Mouse (Mus musculus) hindbrain, embryonic 15.5 days (tissue): ENCODE data around the gene Ntpcr. TPM values are rescaled to one million over a fixed set of nuclear protein-coding genes. Genes with fewer than 3 reads are reported as not detected.

Source experiments
- ATAC-seq: fragments of 200-750 bp; cut with Nextera tagmentation; 2 replicates; pipeline ENCODE4 v1.8.0; 2017; ENCODE audit warnings: low read depth, moderate number of reproducible peaks, moderate TSS enrichment; ENCODE audit not compliant: low FRiP score
- H3K27ac ChIP-seq: fragments of 300-500 bp; sonication (generic); replicated peaks from 2 replicates; pipeline ENCODE4 v1.5.1; 2015; ENCODE audit warnings: mild to moderate bottlenecking, inconsistent platforms
- H3K27me3 ChIP-seq: fragments of 300-500 bp; sonication (generic); 2 replicates; pipeline ENCODE4 v1.6.1; 2015; ENCODE audit warnings: control low read depth, inconsistent platforms
- H3K36me3 ChIP-seq: fragments of 300-500 bp; sonication (generic); 2 replicates; pipeline ENCODE4 v1.6.1; 2015; ENCODE audit warnings: control low read depth, inconsistent platforms
- H3K4me1 ChIP-seq: fragments of 300-500 bp; sonication (generic); replicated peaks from 2 replicates; pipeline ENCODE4 v1.6.1; 2015; ENCODE audit warnings: control low read depth, inconsistent platforms
- H3K4me2 ChIP-seq: fragments of 300-500 bp; sonication (generic); 2 replicates; pipeline ENCODE4 v1.6.1; 2015; ENCODE audit warnings: moderate library complexity, mild to moderate bottlenecking, inconsistent platforms
- H3K4me3 ChIP-seq: fragments of 300-500 bp; sonication (generic); 2 replicates; pipeline ENCODE4 v1.5.1; 2015; ENCODE audit warnings: mild to moderate bottlenecking, inconsistent platforms
- H3K9ac ChIP-seq: fragments of 300-500 bp; sonication (generic); 2 replicates; pipeline ENCODE4 v1.6.1; 2015; ENCODE audit warnings: inconsistent platforms
- H3K9me3 ChIP-seq: fragments of 300-500 bp; sonication (generic); 2 replicates; pipeline ENCODE4 v1.6.1; 2016; ENCODE audit warnings: control low read depth, inconsistent platforms
- WGBS: fragments of 180-500 bp; shearing (Covaris S2); methylation state at CpG from one replicate; pipeline ENCODE4 v1.1.7; 2015; 5-methylcytosine and 5-hydroxymethylcytosine counted together
- polyA plus RNA-seq: library from polyadenylated mRNA; unstranded; fragments of >200 nt; fragmentation: Nextera tagmentation; extraction: Ambion mirVana; gene quantifications from 2 replicates; pipeline ENCODE4 v1.2.1, GENCODE M21; 2015

The Ntpcr gene
- 32.6 and 33.7 TPM in 2 replicates for polyA plus RNA-seq

GRCm38 (mm10) chr8:125729746-125730145, at the start of gene Ntpcr:
Gene Ntpcr, plus strand, starts transcription at chr8:125729963.
- ATAC-seq, result no peak
- Histone ChIP-seq H3K27me3 (no peaks in the 10 kb centered on the region), H3K36me3 (no peaks in the 10 kb centered on the region), H3K4me1 (peaks cover 8% of the 10 kb centered on the region), H3K4me2 (no peak within 1 kb of the TSS), H3K9me3 (no peaks in the 10 kb centered on the region), H3K4me3 (no peak within 1 kb of the TSS), H3K9ac (no peak within 1 kb of the TSS), H3K27ac (no peak within 1 kb of the TSS)
- WGBS, result 82% methylated on average over 7 of the region's 7 CpGs

GRCm38 (mm10) chr8:125680851-125681408, 48.8 kb upstream of the Ntpcr start:
- Histone ChIP-seq H3K4me1 (peaks cover 18% of the 10 kb centered on the region), H3K27ac (no peak overlapping the region), H3K9me3 (no peaks in the 10 kb centered on the region), H3K4me3 (no peak overlapping the region), H3K36me3 (no peaks in the 10 kb centered on the region), H3K4me2 (no peak overlapping the region), H3K27me3 (no peaks in the 10 kb centered on the region), H3K9ac (no peak overlapping the region)
- ATAC-seq, result no peak
- 44% methylated on average over 8 of the region's 8 CpGs for WGBS

GRCm38 (mm10) chr8:125685216-125685760, 44.5 kb upstream of the Ntpcr start:
- H3K27me3 ChIP-seq, result no peaks in the 10 kb centered on the region
- no peak overlapping the region for H3K27ac ChIP-seq
- H3K4me2 ChIP-seq, result no peak overlapping the region
- H3K9ac ChIP-seq, result no peak overlapping the region
- peaks cover 17% of the 10 kb centered on the region; the same call in 1 of the 2 replicates for H3K4me1 ChIP-seq
- H3K9me3 ChIP-seq, result no peaks in the 10 kb centered on the region
- H3K36me3 ChIP-seq, result no peaks in the 10 kb centered on the region
- no peak for ATAC-seq
- no peak overlapping the region for H3K4me3 ChIP-seq
- 67% methylated on average over 6 of the region's 6 CpGs for WGBS

- WGBS, result 68% methylated on average over 9 of the region's 9 CpGs
- H3K4me2 ChIP-seq, result no peak overlapping the region
Observed at GRCm38 (mm10) chr8:125686221-125686865, 43.4 kb upstream of the Ntpcr start.

GRCm38 (mm10) chr8:125690166-125690915, 39.4 kb upstream of the Ntpcr start:
- Histone ChIP-seq H3K4me2 (no peak overlapping the region), H3K9me3 (no peaks in the 10 kb centered on the region), H3K4me1 (peaks cover 7% of the 10 kb centered on the region; the same call in 1 of the 2 replicates), H3K9ac (no peak overlapping the region), H3K27me3 (no peaks in the 10 kb centered on the region), H3K27ac (0 out of 2 replicates have a peak overlapping the region, but pooled peaks have one; percentile 30), H3K36me3 (no peaks in the 10 kb centered on the region), H3K4me3 (no peak overlapping the region)
- ATAC-seq, result peak; percentile 65; the same call in 1 of the 2 replicates
- 39% methylated on average over 15 of the region's 15 CpGs for WGBS

More at GRCm38 (mm10) chr8:125686221-125686865, 43.4 kb upstream of the Ntpcr start:
- no peaks in the 10 kb centered on the region for H3K36me3 ChIP-seq
- H3K4me1 ChIP-seq, result peaks cover 10% of the 10 kb centered on the region; the same call in 1 of the 2 replicates
- no peak overlapping the region for H3K27ac ChIP-seq
- no peaks in the 10 kb centered on the region for H3K9me3 ChIP-seq
- H3K9ac ChIP-seq, result no peak overlapping the region
- H3K4me3 ChIP-seq, result no peak overlapping the region
- no peak for ATAC-seq
- no peaks in the 10 kb centered on the region for H3K27me3 ChIP-seq

GRCm38 (mm10) chr8:125690961-125691360, 38.8 kb upstream of the Ntpcr start:
- no peak for ATAC-seq
- peaks cover 3% of the 10 kb centered on the region; the same call in 1 of the 2 replicates for H3K4me1 ChIP-seq
- no peak overlapping the region for H3K9ac ChIP-seq
- H3K9me3 ChIP-seq, result no peaks in the 10 kb centered on the region
- 78% methylated on average over 3 of the region's 3 CpGs for WGBS
- no peak overlapping the region for H3K4me2 ChIP-seq
- H3K27ac ChIP-seq, result no peak overlapping the region
- H3K27me3 ChIP-seq, result no peaks in the 10 kb centered on the region
- H3K4me3 ChIP-seq, result no peak overlapping the region
- no peaks in the 10 kb centered on the region for H3K36me3 ChIP-seq

- Histone ChIP-seq H3K27me3 (no peaks in the 10 kb centered on the region), H3K9me3 (no peaks in the 10 kb centered on the region), H3K36me3 (no peaks in the 10 kb centered on the region), H3K4me3 (no peak overlapping the region), H3K9ac (no peak overlapping the region), H3K4me1 (no peaks in the 10 kb centered on the region), H3K27ac (no peak overlapping the region), H3K4me2 (no peak overlapping the region)
- 54% methylated on average over 5 of the region's 5 CpGs for WGBS
- 0 out of 2 replicates have a peak, but pooled peaks have one; percentile 23 for ATAC-seq
Observed at GRCm38 (mm10) chr8:125692447-125692846, 37.3 kb upstream of the Ntpcr start.

GRCm38 (mm10) chr8:125693197-125693596, 36.6 kb upstream of the Ntpcr start:
- Histone ChIP-seq H3K27ac (no peak overlapping the region), H3K9me3 (no peaks in the 10 kb centered on the region), H3K4me3 (no peak overlapping the region), H3K9ac (no peak overlapping the region), H3K4me2 (no peak overlapping the region), H3K36me3 (no peaks in the 10 kb centered on the region), H3K27me3 (no peaks in the 10 kb centered on the region), H3K4me1 (no peaks in the 10 kb centered on the region)
- 85% methylated on average over 3 of the region's 3 CpGs for WGBS
- no peak for ATAC-seq

- Histone ChIP-seq H3K27ac (no peak overlapping the region), H3K4me1 (no peaks in the 10 kb centered on the region), H3K27me3 (no peaks in the 10 kb centered on the region), H3K9me3 (no peaks in the 10 kb centered on the region), H3K4me2 (no peak overlapping the region), H3K9ac (no peak overlapping the region), H3K36me3 (no peaks in the 10 kb centered on the region), H3K4me3 (no peak overlapping the region)
- no peak for ATAC-seq
- 87% methylated on average over 6 of the region's 6 CpGs for WGBS
Observed at GRCm38 (mm10) chr8:125695951-125696350, 33.8 kb upstream of the Ntpcr start.

- H3K27ac ChIP-seq, result no peak overlapping the region
- H3K9ac ChIP-seq, result no peak overlapping the region
- ATAC-seq, result no peak
- H3K4me1 ChIP-seq, result peaks cover 7% of the 10 kb centered on the region
- H3K9me3 ChIP-seq, result no peaks in the 10 kb centered on the region
- WGBS, result 60% methylated on average over 6 of the region's 6 CpGs
- no peaks in the 10 kb centered on the region for H3K27me3 ChIP-seq
- no peaks in the 10 kb centered on the region for H3K36me3 ChIP-seq
- H3K4me3 ChIP-seq, result no peak overlapping the region
- no peak overlapping the region for H3K4me2 ChIP-seq
Observed at GRCm38 (mm10) chr8:125699391-125700025, 30.3 kb upstream of the Ntpcr start.

- H3K36me3 ChIP-seq, result no peaks in the 10 kb centered on the region
- H3K4me3 ChIP-seq, result no peak overlapping the region
- H3K9ac ChIP-seq, result no peak overlapping the region
- no peak overlapping the region for H3K27ac ChIP-seq
- 73% methylated on average over 7 of the region's 7 CpGs for WGBS
- no peaks in the 10 kb centered on the region for H3K9me3 ChIP-seq
- H3K27me3 ChIP-seq, result no peaks in the 10 kb centered on the region
- no peak for ATAC-seq
- peaks cover 7% of the 10 kb centered on the region for H3K4me1 ChIP-seq
- H3K4me2 ChIP-seq, result no peak overlapping the region
Observed at GRCm38 (mm10) chr8:125700407-125700806, 29.4 kb upstream of the Ntpcr start.
